Mouse (Mus musculus) left cerebral cortex, adult 18-20 months (tissue): ENCODE results near the gene Cops4. TPM values are rescaled to one million over a fixed set of nuclear protein-coding genes. Genes with fewer than 3 reads are reported as not detected.

Experiments
- DNase-seq, 2 experiments: peaks; one replicate each; pipeline ENCODE4 v3.0.0; 2021 to 2022; ENCODE audit warnings: low spot score in 2 of 2, mixed read lengths in 1 of 2
- total RNA-seq, 2 experiments: library from RNA; stranded (reverse); gene quantifications; 2 replicates each; pipeline ENCODE4 v1.2.3; 2021

Cops4 gene
- total RNA-seq, 2 experiments from 2014 or later = 84.4 to 85.3 TPM

GRCm38 (mm10) chr5:100535826-100536225 lies 17.7 kb downstream of the Cops4 start:
- DNase-seq = peak in 1 of 2 experiments; percentile 8

- DNase-seq = peak in 1 of 2 experiments; percentile 20
Observed at GRCm38 (mm10) chr5:100536638-100537037, 18.5 kb downstream of the Cops4 start.

GRCm38 (mm10) chr5:100546294-100547080 lies 28.4 kb downstream of the Cops4 start:
- no peak for DNase-seq

- DNase-seq = no peak
Observed at GRCm38 (mm10) chr5:100548236-100548635, 30.1 kb downstream of the Cops4 start.

- no peak for DNase-seq
Observed at GRCm38 (mm10) chr5:100549311-100549710, 31.2 kb downstream of the Cops4 start.

GRCm38 (mm10) chr5:100550151-100550550 lies 32.0 kb downstream of the Cops4 start:
- DNase-seq = no peak

- no peak for DNase-seq
Observed at GRCm38 (mm10) chr5:100551952-100552351, 33.8 kb downstream of the Cops4 start.

GRCm38 (mm10) chr5:100553426-100553825 lies 35.3 kb downstream of the Cops4 start:
- no peak for DNase-seq

- no peak for DNase-seq
Observed at GRCm38 (mm10) chr5:100557019-100557418, 38.9 kb downstream of the Cops4 start.

- DNase-seq = no peak
Observed at GRCm38 (mm10) chr5:100557537-100557936, 39.4 kb downstream of the Cops4 start.

- DNase-seq = no peak
Observed at GRCm38 (mm10) chr5:100558783-100559182, 40.7 kb downstream of the Cops4 start.

- DNase-seq = no peak
Observed at GRCm38 (mm10) chr5:100559357-100559756, 41.2 kb downstream of the Cops4 start.

- no peak for DNase-seq
Observed at GRCm38 (mm10) chr5:100562702-100563101, 44.6 kb downstream of the Cops4 start.

GRCm38 (mm10) chr5:100566798-100567197 lies 48.7 kb downstream of the Cops4 start:
- no peak for DNase-seq

- DNase-seq = no peak
Observed at GRCm38 (mm10) chr5:100567258-100568032, 49.3 kb downstream of the Cops4 start.

- DNase-seq = no peak
Observed at GRCm38 (mm10) chr5:100568177-100568576, 50.1 kb downstream of the Cops4 start.

- no peak for DNase-seq
Observed at GRCm38 (mm10) chr5:100568802-100569201, 50.7 kb downstream of the Cops4 start.

- no peak for DNase-seq
Observed at GRCm38 (mm10) chr5:100569250-100569934, 51.3 kb downstream of the Cops4 start.

GRCm38 (mm10) chr5:100569997-100570595 lies 52.0 kb downstream of the Cops4 start:
- DNase-seq = no peak

- no peak for DNase-seq
Observed at GRCm38 (mm10) chr5:100570716-100571115, 52.6 kb downstream of the Cops4 start.

- DNase-seq = no peak
Observed at GRCm38 (mm10) chr5:100572069-100572468, 54.0 kb downstream of the Cops4 start, which contains the start of gene Plac8. TSS of gene Plac8 (minus strand) at chr5:100572245.
